Mouse (Mus musculus) T-helper 17 cell (primary cell): ENCODE data around the gene Olfr495.

ENCODE experiments used
- in situ Hi-C, 2 experiments: fragments of 300-600 bp; cut with MboI, MseI; formaldehyde crosslinking; loops; 1 replicate in 1 of 2; 2 replicates in 1 of 2; pipeline ENCODE4 v1.15.1; 2025; ENCODE audit warnings: high pct_unique_total_duplicates in 2 of 2

The Olfr495 gene

GRCm38 (mm10) chr7:108392867-108393266 lies at the start of gene Olfr495:
Olfr495 (plus strand) TSS chr7:108393167.
- in situ Hi-C loops = no loop called here

GRCm38 (mm10) chr7:108346879-108347278 lies 46.1 kb upstream of the Olfr495 start, which contains the start of gene Olfr493:
Olfr493 (minus strand) TSS chr7:108346979.
- in situ Hi-C loops = no loop called here

DNA sequence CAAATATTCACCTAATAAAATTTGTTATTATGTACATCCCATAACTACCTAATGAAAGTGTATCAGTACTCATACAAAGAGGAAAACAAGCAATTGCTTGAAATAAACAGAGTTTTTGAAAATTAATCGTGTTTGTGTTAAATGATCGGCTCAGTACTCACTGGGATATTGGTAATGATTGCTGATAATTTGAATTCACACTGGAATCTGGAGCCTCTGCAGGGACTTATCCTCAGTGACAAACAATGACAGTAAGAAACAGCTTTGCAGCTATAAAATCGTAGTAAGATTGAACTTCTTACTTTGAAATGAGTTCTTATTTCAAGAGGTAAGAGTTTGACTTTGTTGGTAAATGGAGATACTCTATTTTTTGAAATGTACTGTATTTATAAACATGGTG lies 27.9 kb upstream of the Olfr495 start, which contains the start of gene Olfr494:
TSS of gene Olfr494 (plus strand) at position 301 of the 400 bp plus-strand sequence.
- in situ Hi-C loops = no loop called here

DNA sequence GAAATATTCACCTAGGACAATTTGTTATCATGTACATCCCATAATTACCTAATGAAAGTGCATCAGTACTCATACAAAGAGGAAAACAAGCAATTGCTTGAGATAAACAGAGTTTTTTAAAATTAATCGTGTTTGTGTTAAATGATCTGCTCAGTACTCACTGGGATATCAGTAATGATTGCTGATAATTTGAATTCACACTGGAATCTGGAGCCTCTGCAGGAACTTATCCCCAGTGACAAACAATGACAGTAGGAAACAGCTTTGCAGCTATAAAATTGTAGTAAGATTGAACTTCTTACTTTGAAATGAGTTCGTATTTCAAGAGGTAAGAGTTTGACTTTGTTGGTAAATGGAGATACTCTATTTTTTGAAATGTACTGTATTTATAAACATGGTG lies 27.2 kb downstream of the Olfr495 start, which contains the start of gene Olfr497:
TSS of gene Olfr497 (plus strand) at position 301 of the 400 bp plus-strand sequence.
- in situ Hi-C loops = no loop called here
